Mouse (Mus musculus) embryonic facial prominence, embryonic 12.5 days (tissue): Measurements from ENCODE around the gene Itih5. TPM values are rescaled to one million over a fixed set of nuclear protein-coding genes. Genes with fewer than 3 reads are reported as not detected.

ENCODE experiments used
- ATAC-seq: fragments of 200-750 bp; cut with Nextera tagmentation; 2 replicates; pipeline ENCODE4 v1.8.0; 2017; ENCODE audit not compliant: insufficient number of reproducible peaks, insufficient read depth, low FRiP score, low TSS enrichment
- H3K27ac ChIP-seq: fragments of 300-500 bp; sonication (generic); 2 replicates; pipeline ENCODE4 v1.5.1; 2016; ENCODE audit warnings: mild to moderate bottlenecking
- H3K27me3 ChIP-seq: fragments of 300-500 bp; sonication (generic); 2 replicates; pipeline ENCODE4 v1.6.1; 2016; ENCODE audit warnings: mild to moderate bottlenecking, moderate library complexity
- H3K36me3 ChIP-seq: fragments of 300-500 bp; sonication (generic); 2 replicates; pipeline ENCODE4 v1.6.1; 2016; ENCODE audit warnings: mild to moderate bottlenecking
- H3K4me1 ChIP-seq: fragments of 300-500 bp; sonication (generic); 2 replicates; pipeline ENCODE4 v1.6.1; 2016
- H3K4me2 ChIP-seq: fragments of 300-500 bp; sonication (generic); replicated peaks from 2 replicates; pipeline ENCODE4 v1.6.1; 2016; ENCODE audit warnings: mild to moderate bottlenecking, moderate library complexity
- H3K4me3 ChIP-seq: fragments of 300-500 bp; sonication (generic); 2 replicates; pipeline ENCODE4 v1.5.1; 2016; ENCODE audit warnings: mild to moderate bottlenecking
- H3K9ac ChIP-seq: fragments of 300-500 bp; sonication (generic); 2 replicates; pipeline ENCODE4 v1.6.1; 2016; ENCODE audit warnings: mild to moderate bottlenecking, moderate library complexity
- H3K9me3 ChIP-seq: fragments of 300-500 bp; sonication (generic); 2 replicates; pipeline ENCODE4 v1.6.1; 2016; ENCODE audit warnings: mild to moderate bottlenecking, moderate library complexity
- WGBS: fragments of 180-500 bp; shearing (Covaris S2); methylation state at CpG from one replicate; pipeline ENCODE4 v1.1.7; 2016; 5-methylcytosine and 5-hydroxymethylcytosine counted together
- polyA plus RNA-seq: library from polyadenylated mRNA; unstranded; fragments of >200 nt; fragmentation: Nextera tagmentation; extraction: Ambion mirVana; gene quantifications from 2 replicates; pipeline ENCODE4 v1.2.1, GENCODE M21; 2016

Itih5 gene
- polyA plus RNA-seq, 1 experiment from 2014 or later: 4.1 TPM

- no peak overlapping the region for H3K4me2 ChIP-seq
- H3K27ac ChIP-seq: no peak overlapping the region
- 58% methylated on average over 6 of the region's 6 CpGs for WGBS
- H3K4me1 ChIP-seq: no peaks in the 10 kb centered on the region
- H3K36me3 ChIP-seq: no peaks in the 10 kb centered on the region
- H3K4me3 ChIP-seq: no peak overlapping the region
- no peak overlapping the region for H3K9ac ChIP-seq
- H3K9me3 ChIP-seq: no peaks in the 10 kb centered on the region
- H3K27me3 ChIP-seq: no peaks in the 10 kb centered on the region
- ATAC-seq: no peak
Measured at GRCm38 (mm10) chr2:10133941-10134340, 19.4 kb upstream of the Itih5 start.

GRCm38 (mm10) chr2:10137320-10137719 lies 16.1 kb upstream of the Itih5 start:
- ATAC-seq: no peak
- no peaks in the 10 kb centered on the region for H3K4me1 ChIP-seq
- no peaks in the 10 kb centered on the region for H3K27me3 ChIP-seq
- no peak overlapping the region for H3K9ac ChIP-seq
- no peak overlapping the region for H3K27ac ChIP-seq
- no peaks in the 10 kb centered on the region for H3K9me3 ChIP-seq
- 75% methylated on average over 2 of the region's 2 CpGs for WGBS
- H3K36me3 ChIP-seq: no peaks in the 10 kb centered on the region
- H3K4me2 ChIP-seq: no peak overlapping the region
- H3K4me3 ChIP-seq: no peak overlapping the region

GRCm38 (mm10) chr2:10140456-10140855 lies 12.9 kb upstream of the Itih5 start:
- no peak overlapping the region for H3K4me2 ChIP-seq
- H3K27ac ChIP-seq: no peak overlapping the region
- no peak overlapping the region for H3K9ac ChIP-seq
- H3K36me3 ChIP-seq: no peaks in the 10 kb centered on the region
- no peaks in the 10 kb centered on the region for H3K4me1 ChIP-seq
- WGBS: 76% methylated on average over 5 of the region's 5 CpGs
- H3K27me3 ChIP-seq: no peaks in the 10 kb centered on the region
- no peak overlapping the region for H3K4me3 ChIP-seq
- ATAC-seq: no peak
- no peaks in the 10 kb centered on the region for H3K9me3 ChIP-seq

GRCm38 (mm10) chr2:10142472-10143454 lies 10.6 kb upstream of the Itih5 start:
- H3K36me3 ChIP-seq: no peaks in the 10 kb centered on the region
- H3K4me2 ChIP-seq: no peak overlapping the region
- no peaks in the 10 kb centered on the region for H3K9me3 ChIP-seq
- no peaks in the 10 kb centered on the region for H3K27me3 ChIP-seq
- H3K27ac ChIP-seq: no peak overlapping the region
- WGBS: 35% methylated on average over 8 of the region's 8 CpGs
- ATAC-seq: peak; percentile 35; the same call in 1 of the 2 replicates
- 0 out of 2 replicates have a peak, but pooled peaks cover 4% of the 10 kb centered on the region for H3K4me1 ChIP-seq
- no peak overlapping the region for H3K9ac ChIP-seq
- H3K4me3 ChIP-seq: no peak overlapping the region

- ATAC-seq: no peak
- H3K4me3 ChIP-seq: no peak overlapping the region
- no peaks in the 10 kb centered on the region for H3K36me3 ChIP-seq
- 0 out of 2 replicates have a peak, but pooled peaks cover 4% of the 10 kb centered on the region for H3K4me1 ChIP-seq
- WGBS: 37% methylated on average over 6 of the region's 6 CpGs
- no peaks in the 10 kb centered on the region for H3K27me3 ChIP-seq
- H3K4me2 ChIP-seq: no peak overlapping the region
- H3K27ac ChIP-seq: no peak overlapping the region
- no peak overlapping the region for H3K9ac ChIP-seq
- no peaks in the 10 kb centered on the region for H3K9me3 ChIP-seq
Measured at GRCm38 (mm10) chr2:10145514-10145913, 7.9 kb upstream of the Itih5 start.

- no peaks in the 10 kb centered on the region for H3K9me3 ChIP-seq
- H3K4me3 ChIP-seq: no peak overlapping the region
- H3K27ac ChIP-seq: no peak overlapping the region
- no peaks in the 10 kb centered on the region for H3K36me3 ChIP-seq
- H3K9ac ChIP-seq: no peak overlapping the region
- 0 out of 2 replicates have a peak, but pooled peaks cover 4% of the 10 kb centered on the region for H3K4me1 ChIP-seq
- no peak overlapping the region for H3K4me2 ChIP-seq
- WGBS: 70% methylated on average over 8 of the region's 8 CpGs
- no peaks in the 10 kb centered on the region for H3K27me3 ChIP-seq
- ATAC-seq: no peak
Measured at GRCm38 (mm10) chr2:10147176-10147575, 6.2 kb upstream of the Itih5 start.

GRCm38 (mm10) chr2:10152590-10152989 lies 781 bp upstream of the Itih5 start:
- Histone ChIP-seq H3K9ac (no peak overlapping the region), H3K4me2 (no peak overlapping the region), H3K27me3 (no peaks in the 10 kb centered on the region), H3K36me3 (no peaks in the 10 kb centered on the region), H3K9me3 (no peaks in the 10 kb centered on the region), H3K4me3 (no peak overlapping the region), H3K27ac (no peak overlapping the region), H3K4me1 (peaks cover 8% of the 10 kb centered on the region; the same call in 1 of the 2 replicates)
- ATAC-seq: no peak
- 77% methylated on average over 5 of the region's 5 CpGs for WGBS

GRCm38 (mm10) chr2:10157184-10157583 lies 3.8 kb downstream of the Itih5 start:
- Histone ChIP-seq H3K36me3 (no peaks in the 10 kb centered on the region), H3K4me1 (peaks cover 8% of the 10 kb centered on the region; the same call in 1 of the 2 replicates), H3K9me3 (no peaks in the 10 kb centered on the region), H3K4me2 (no peak overlapping the region), H3K9ac (no peak overlapping the region), H3K4me3 (no peak overlapping the region), H3K27me3 (no peaks in the 10 kb centered on the region), H3K27ac (no peak overlapping the region)
- WGBS: 83% methylated on average over 10 of the region's 10 CpGs
- ATAC-seq: no peak

- H3K4me2 ChIP-seq: no peak overlapping the region
- H3K36me3 ChIP-seq: no peaks in the 10 kb centered on the region
- 84% methylated on average over 4 of the region's 4 CpGs for WGBS
- peaks cover 10% of the 10 kb centered on the region; the same call in 1 of the 2 replicates for H3K4me1 ChIP-seq
- no peaks in the 10 kb centered on the region for H3K9me3 ChIP-seq
- H3K9ac ChIP-seq: no peak overlapping the region
- H3K4me3 ChIP-seq: no peak overlapping the region
- H3K27me3 ChIP-seq: no peaks in the 10 kb centered on the region
- ATAC-seq: no peak
- no peak overlapping the region for H3K27ac ChIP-seq
Measured at GRCm38 (mm10) chr2:10162011-10162410, 8.6 kb downstream of the Itih5 start.

GRCm38 (mm10) chr2:10166635-10167034 lies 13.3 kb downstream of the Itih5 start:
- Histone ChIP-seq H3K27ac (no peak overlapping the region), H3K4me1 (peaks cover 11% of the 10 kb centered on the region; the same call in 1 of the 2 replicates), H3K4me3 (no peak overlapping the region), H3K9me3 (no peaks in the 10 kb centered on the region), H3K9ac (no peak overlapping the region), H3K36me3 (no peaks in the 10 kb centered on the region), H3K4me2 (no peak overlapping the region), H3K27me3 (no peaks in the 10 kb centered on the region)
- WGBS: 26% methylated on average over 6 of the region's 6 CpGs
- 0 out of 2 replicates have a peak, but pooled peaks have one; percentile 35 for ATAC-seq

- 88% methylated on average over 11 of the region's 11 CpGs for WGBS
- Histone ChIP-seq H3K4me3 (no peak overlapping the region), H3K27me3 (no peaks in the 10 kb centered on the region), H3K36me3 (no peaks in the 10 kb centered on the region), H3K27ac (no peak overlapping the region), H3K4me1 (peaks cover 11% of the 10 kb centered on the region; the same call in 1 of the 2 replicates), H3K9me3 (no peaks in the 10 kb centered on the region), H3K4me2 (no peak overlapping the region), H3K9ac (no peak overlapping the region)
- ATAC-seq: no peak
Measured at GRCm38 (mm10) chr2:10167283-10167682, 13.9 kb downstream of the Itih5 start.

- Histone ChIP-seq H3K4me3 (no peak overlapping the region), H3K27ac (no peak overlapping the region), H3K27me3 (no peaks in the 10 kb centered on the region), H3K9me3 (no peaks in the 10 kb centered on the region), H3K9ac (no peak overlapping the region), H3K36me3 (no peaks in the 10 kb centered on the region), H3K4me1 (peaks cover 11% of the 10 kb centered on the region; the same call in 1 of the 2 replicates), H3K4me2 (no peak overlapping the region)
- 38% methylated on average over 8 of the region's 8 CpGs for WGBS
- ATAC-seq: no peak
Measured at GRCm38 (mm10) chr2:10168016-10168415, 14.6 kb downstream of the Itih5 start.
